Mouse (Mus musculus): ENCODE results near the gene Xpr1. TPM values are rescaled to one million over a fixed set of nuclear protein-coding genes. Genes with fewer than 3 reads are reported as not detected.

Xpr1 gene
- polyA plus RNA-seq, 1 experiment from 2014 or later = 8.6 TPM

DNA sequence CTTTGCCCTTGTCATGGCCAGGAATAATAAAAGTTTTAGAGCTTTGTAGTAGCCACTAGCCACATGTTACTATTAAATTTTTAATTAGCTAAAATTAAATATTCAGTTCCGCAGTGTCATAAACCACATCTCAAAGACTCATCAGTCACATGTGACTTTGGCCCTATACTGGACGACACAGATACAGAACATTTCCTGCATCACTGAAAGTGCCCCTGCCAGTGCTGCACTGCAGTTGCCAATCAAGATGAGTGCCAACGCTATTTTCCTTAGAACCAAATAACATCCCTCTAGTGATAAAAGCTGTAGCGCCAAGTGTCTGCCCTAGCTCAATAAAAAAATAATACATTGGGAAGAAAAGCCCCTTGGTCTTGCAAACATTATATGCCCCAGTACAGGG, 17.2 kb downstream of the Xpr1 start:
- peaks cover 4% of the 10 kb centered on the region; the same call in 1 of the 2 replicates for H3K9me3 ChIP-seq
- H3K27ac ChIP-seq = no peak overlapping the region
- no peaks in the 10 kb centered on the region for H3K4me1 ChIP-seq (replicated peaks)
- H3K36me3 ChIP-seq = no peaks in the 10 kb centered on the region
- WGBS = 83% methylated on average over 4 of the region's 4 CpGs
- H3K9ac ChIP-seq (replicated peaks) = no peak overlapping the region
- no peak for ATAC-seq (ENCODE audit: insufficient number of reproducible peaks, insufficient read depth, low FRiP score, low TSS enrichment, low read depth)
- H3K4me2 ChIP-seq = no peak overlapping the region
- no peak overlapping the region for H3K4me3 ChIP-seq (replicated peaks)
- H3K27me3 ChIP-seq = no peaks in the 10 kb centered on the region

DNA sequence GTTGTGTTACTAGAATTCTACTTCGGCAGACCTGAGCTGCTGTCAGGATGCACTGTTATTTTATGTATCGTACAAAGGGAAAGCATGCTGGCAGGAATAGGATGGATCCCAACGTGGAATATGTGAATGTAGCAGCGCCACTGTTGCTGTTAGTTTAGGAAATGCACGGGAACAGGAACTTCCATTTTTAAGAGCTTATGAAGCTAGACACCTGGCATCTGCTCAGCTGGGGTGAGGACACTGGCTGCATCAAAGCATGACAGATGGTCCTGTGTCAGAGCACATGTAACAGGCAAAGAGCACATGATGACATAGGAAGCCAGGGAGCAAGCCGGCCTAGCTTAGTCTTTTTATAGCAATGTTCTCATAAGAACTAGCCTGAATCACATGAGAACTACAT, 22.4 kb downstream of the Xpr1 start:
- Histone ChIP-seq H3K4me3 (replicated peaks) (no peak overlapping the region), H3K4me2 (no peak overlapping the region), H3K27ac (no peak overlapping the region), H3K9me3 (no peaks in the 10 kb centered on the region), H3K27me3 (no peaks in the 10 kb centered on the region), H3K36me3 (no peaks in the 10 kb centered on the region), H3K9ac (replicated peaks) (no peak overlapping the region), H3K4me1 (replicated peaks) (no peaks in the 10 kb centered on the region)
- 80% methylated on average over 6 of the region's 6 CpGs for WGBS
- no peak for ATAC-seq (ENCODE audit: insufficient number of reproducible peaks, insufficient read depth, low FRiP score, low TSS enrichment, low read depth)

DNA sequence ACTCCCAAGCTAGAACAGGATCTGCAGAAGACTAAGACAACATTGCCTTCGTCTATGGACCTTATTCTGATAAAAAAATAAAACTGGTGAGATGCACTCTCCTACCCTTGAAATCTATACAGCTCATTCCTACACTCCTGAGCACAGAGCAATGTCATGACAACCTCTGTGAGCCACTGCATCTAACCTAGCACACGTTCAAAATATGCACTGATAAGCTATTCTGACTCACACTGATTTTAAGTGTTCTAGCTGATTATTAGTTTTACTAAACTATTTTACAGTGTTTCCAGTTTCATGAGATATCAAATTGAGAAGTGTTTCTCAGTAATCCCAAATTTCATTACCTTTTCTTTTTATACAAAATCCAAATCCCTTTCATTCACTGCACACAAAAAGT, 23.2 kb downstream of the Xpr1 start:
- WGBS = 70% methylated on average over 2 of the region's 2 CpGs

DNA sequence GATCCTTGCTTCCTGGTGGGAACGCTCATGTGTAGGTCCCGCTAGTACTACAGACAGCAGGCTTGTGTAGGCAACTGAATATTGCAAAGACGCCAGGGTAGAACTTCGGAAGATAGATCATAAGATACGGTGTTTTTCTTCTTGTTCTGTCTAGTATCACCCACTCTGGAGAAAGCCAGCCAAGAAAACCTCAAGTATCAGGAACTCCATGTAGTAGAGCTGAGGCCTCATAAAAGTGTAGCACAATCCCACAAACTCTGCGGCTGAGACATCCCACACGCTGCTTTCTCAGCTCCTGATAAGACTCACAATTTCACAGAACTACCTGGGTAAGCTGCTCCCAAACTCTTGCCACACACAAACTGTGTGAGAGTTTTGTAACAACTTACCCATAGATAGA, 24.4 kb downstream of the Xpr1 start:
- 93% methylated on average over 7 of the region's 7 CpGs for WGBS
- no peak overlapping the region for H3K4me2 ChIP-seq
- H3K9ac ChIP-seq (replicated peaks) = no peak overlapping the region
- no peak overlapping the region for H3K27ac ChIP-seq
- H3K4me3 ChIP-seq (replicated peaks) = no peak overlapping the region
- ATAC-seq (ENCODE audit: insufficient number of reproducible peaks, insufficient read depth, low FRiP score, low TSS enrichment, low read depth) = no peak
- H3K36me3 ChIP-seq = no peaks in the 10 kb centered on the region
- no peaks in the 10 kb centered on the region for H3K9me3 ChIP-seq
- no peaks in the 10 kb centered on the region for H3K27me3 ChIP-seq
- H3K4me1 ChIP-seq (replicated peaks) = peaks cover 7% of the 10 kb centered on the region; the same call in 1 of the 2 replicates

More for the DNA sequence above, 23.2 kb downstream of the Xpr1 start:
- H3K9ac ChIP-seq (replicated peaks) = no peak overlapping the region
- no peak overlapping the region for H3K4me2 ChIP-seq
- no peaks in the 10 kb centered on the region for H3K27me3 ChIP-seq
- no peak overlapping the region for H3K4me3 ChIP-seq (replicated peaks)
- H3K27ac ChIP-seq = no peak overlapping the region
- H3K9me3 ChIP-seq = no peaks in the 10 kb centered on the region
- no peaks in the 10 kb centered on the region; the same call in 1 of the 2 replicates for H3K4me1 ChIP-seq (replicated peaks)
- ATAC-seq (ENCODE audit: insufficient number of reproducible peaks, insufficient read depth, low FRiP score, low TSS enrichment, low read depth) = no peak
- H3K36me3 ChIP-seq = no peaks in the 10 kb centered on the region

DNA sequence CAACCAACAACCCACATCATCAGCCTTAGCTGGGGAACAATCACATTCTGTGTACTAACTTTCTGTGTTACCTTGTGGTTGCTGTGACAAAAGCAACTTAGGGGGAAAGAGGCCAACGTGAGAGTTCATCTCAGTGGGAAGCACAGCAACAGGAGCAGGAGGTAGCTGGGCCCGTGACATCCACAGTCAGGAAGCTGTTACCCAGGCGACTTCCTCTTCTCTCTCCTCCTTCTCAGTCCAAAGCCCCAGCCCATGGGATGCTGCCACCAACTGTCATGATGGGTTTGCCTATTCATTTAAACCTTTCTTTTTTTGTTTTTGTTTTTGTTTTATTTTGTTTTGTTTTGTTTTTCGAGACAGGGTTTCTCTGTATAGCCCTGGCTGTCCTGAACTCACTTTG, 25.7 kb downstream of the Xpr1 start:
- H3K4me2 ChIP-seq = no peak overlapping the region
- H3K4me3 ChIP-seq (replicated peaks) = no peak overlapping the region
- WGBS = 61% methylated on average over 4 of the region's 4 CpGs
- H3K27me3 ChIP-seq = no peaks in the 10 kb centered on the region
- ATAC-seq (ENCODE audit: insufficient number of reproducible peaks, insufficient read depth, low FRiP score, low TSS enrichment, low read depth) = no peak
- H3K9ac ChIP-seq (replicated peaks) = no peak overlapping the region
- no peak overlapping the region for H3K27ac ChIP-seq
- no peaks in the 10 kb centered on the region for H3K36me3 ChIP-seq
- H3K4me1 ChIP-seq (replicated peaks) = peaks cover 7% of the 10 kb centered on the region; the same call in 1 of the 2 replicates
- no peaks in the 10 kb centered on the region for H3K9me3 ChIP-seq

DNA sequence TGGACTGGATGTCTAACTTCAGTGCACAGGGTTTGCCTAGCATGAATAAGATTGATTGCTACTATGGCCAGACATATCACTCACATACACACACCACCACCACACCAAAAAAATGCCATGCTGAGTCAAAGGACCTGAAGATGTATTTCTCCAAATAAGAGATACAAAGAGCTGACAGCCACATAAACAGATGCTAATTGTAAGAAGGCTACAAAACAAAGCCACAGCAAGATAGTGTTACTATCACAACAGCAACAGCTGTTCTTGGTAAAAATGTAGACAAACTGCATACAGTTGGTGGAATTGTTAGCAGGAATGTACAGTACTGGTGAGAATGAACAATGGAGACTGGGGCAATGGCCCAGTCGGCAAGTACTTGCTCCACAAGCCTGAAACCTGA, 28.8 kb downstream of the Xpr1 start:
- Histone ChIP-seq H3K4me3 (replicated peaks) (no peak overlapping the region), H3K9ac (replicated peaks) (no peak overlapping the region), H3K27ac (no peak overlapping the region), H3K27me3 (no peaks in the 10 kb centered on the region), H3K4me2 (no peak overlapping the region), H3K4me1 (replicated peaks) (peaks cover 7% of the 10 kb centered on the region; the same call in 1 of the 2 replicates), H3K9me3 (no peaks in the 10 kb centered on the region), H3K36me3 (0 out of 2 replicates have a peak, but pooled peaks cover 3% of the 10 kb centered on the region)
- WGBS = 29% methylated on average over 1 of the region's 1 CpGs
- no peak for ATAC-seq (ENCODE audit: insufficient number of reproducible peaks, insufficient read depth, low FRiP score, low TSS enrichment, low read depth)

DNA sequence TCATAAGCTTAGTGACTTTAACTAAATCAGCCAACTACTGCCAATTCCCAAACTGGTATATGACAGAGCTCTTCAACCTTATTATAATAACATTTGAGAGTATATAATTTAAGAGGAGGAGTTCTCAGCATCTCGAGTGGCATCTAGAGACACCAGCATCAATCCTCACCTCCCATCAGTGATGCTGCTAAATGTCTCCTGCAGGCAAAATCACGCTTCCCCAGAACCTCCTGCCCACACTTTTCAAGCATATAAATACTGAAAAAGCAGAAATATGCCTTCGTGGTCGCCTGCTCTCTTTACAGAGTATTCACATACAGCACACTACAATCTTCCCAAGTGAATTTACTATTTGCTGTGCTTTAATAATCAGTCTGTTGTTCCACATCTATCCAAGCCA, 30.7 kb downstream of the Xpr1 start:
- H3K9me3 ChIP-seq = no peaks in the 10 kb centered on the region
- no peak overlapping the region for H3K4me2 ChIP-seq
- ATAC-seq (ENCODE audit: insufficient number of reproducible peaks, insufficient read depth, low FRiP score, low TSS enrichment, low read depth) = no peak
- no peaks in the 10 kb centered on the region for H3K27me3 ChIP-seq
- no peak overlapping the region for H3K9ac ChIP-seq (replicated peaks)
- no peak overlapping the region for H3K4me3 ChIP-seq (replicated peaks)
- 0 out of 2 replicates have a peak, but pooled peaks cover 3% of the 10 kb centered on the region for H3K36me3 ChIP-seq
- 87% methylated on average over 4 of the region's 4 CpGs for WGBS
- H3K4me1 ChIP-seq (replicated peaks) = peaks cover 7% of the 10 kb centered on the region; the same call in 1 of the 2 replicates
- no peak overlapping the region for H3K27ac ChIP-seq

DNA sequence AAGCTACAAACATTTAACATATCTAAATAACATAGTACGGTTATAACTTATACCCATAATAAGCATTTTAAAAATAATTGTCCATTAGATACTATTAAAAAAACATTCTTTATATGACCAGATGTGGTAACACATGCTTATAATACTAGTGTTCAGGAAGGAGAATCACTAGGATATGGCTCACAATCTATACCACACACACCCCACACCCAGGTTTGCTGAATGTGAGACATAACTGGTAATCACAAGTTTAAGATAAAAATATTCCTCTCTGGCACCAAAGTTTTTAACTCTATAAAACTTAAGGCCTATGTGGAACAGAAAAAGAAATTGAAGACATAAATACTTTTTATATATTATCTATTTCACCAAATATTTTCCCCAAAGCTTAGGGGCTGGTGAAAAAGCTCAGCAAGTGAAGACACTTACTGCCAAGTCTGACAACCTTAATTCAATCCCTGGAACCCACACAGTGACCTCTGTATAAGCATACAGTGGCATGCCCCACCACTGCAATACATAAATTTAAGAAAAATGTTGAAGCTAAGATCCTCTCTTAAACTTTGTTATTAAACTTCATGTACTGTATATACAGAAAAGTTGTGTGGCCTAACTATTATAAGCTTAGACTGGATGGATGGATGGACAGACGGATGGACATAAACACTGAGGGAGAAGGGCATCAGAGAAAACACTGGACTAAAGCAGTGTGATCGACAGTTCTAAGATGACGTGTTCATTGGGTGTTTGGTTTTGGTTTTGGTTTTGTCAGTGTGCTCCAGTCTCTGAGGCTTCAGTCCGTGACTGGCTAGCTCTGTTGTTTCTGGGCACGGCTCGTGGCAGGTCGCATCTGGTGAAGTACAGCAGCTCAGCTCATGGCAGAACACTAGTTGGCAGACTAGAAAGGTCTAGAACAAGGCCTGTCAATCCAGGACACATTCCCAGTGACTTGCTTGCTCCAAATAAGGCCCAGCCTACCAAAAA, 33.6 kb downstream of the Xpr1 start:
- WGBS = 92% methylated on average over 8 of the region's 8 CpGs
- Histone ChIP-seq H3K4me1 (replicated peaks) (peaks cover 4% of the 10 kb centered on the region; the same call in 1 of the 2 replicates), H3K36me3 (0 out of 2 replicates have a peak, but pooled peaks cover 3% of the 10 kb centered on the region), H3K9me3 (no peaks in the 10 kb centered on the region), H3K4me2 (no peak overlapping the region), H3K4me3 (replicated peaks) (no peak overlapping the region), H3K9ac (replicated peaks) (no peak overlapping the region), H3K27ac (no peak overlapping the region), H3K27me3 (no peaks in the 10 kb centered on the region)
- ATAC-seq (ENCODE audit: insufficient number of reproducible peaks, insufficient read depth, low FRiP score, low TSS enrichment, low read depth) = no peak

DNA sequence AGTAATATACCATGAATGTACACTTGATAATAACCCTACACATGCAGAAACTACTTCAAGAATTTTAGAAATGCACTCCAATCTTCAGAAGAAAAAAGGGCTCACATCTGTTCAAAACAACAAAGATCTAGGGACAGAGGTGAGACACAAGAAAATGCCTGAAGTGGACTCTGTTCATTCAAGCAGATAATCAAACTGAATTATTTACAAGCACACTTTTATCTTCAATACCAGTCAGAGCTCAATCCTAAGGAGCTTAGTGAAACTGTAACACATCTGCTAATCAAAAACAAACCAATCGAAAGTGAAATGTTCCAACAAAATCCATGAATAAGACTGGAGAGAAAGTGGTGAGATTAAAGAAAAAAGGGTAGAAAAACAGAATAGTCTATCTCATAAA, 35.3 kb downstream of the Xpr1 start:
- H3K9me3 ChIP-seq = no peaks in the 10 kb centered on the region
- H3K4me3 ChIP-seq (replicated peaks) = no peak overlapping the region
- 88% methylated on average over 1 of the region's 1 CpGs for WGBS
- no peak overlapping the region for H3K4me2 ChIP-seq
- no peak overlapping the region for H3K27ac ChIP-seq
- 0 out of 2 replicates have a peak, but pooled peaks cover 3% of the 10 kb centered on the region for H3K36me3 ChIP-seq
- H3K4me1 ChIP-seq (replicated peaks) = no peaks in the 10 kb centered on the region
- no peaks in the 10 kb centered on the region for H3K27me3 ChIP-seq
- H3K9ac ChIP-seq (replicated peaks) = no peak overlapping the region
- no peak for ATAC-seq (ENCODE audit: insufficient number of reproducible peaks, insufficient read depth, low FRiP score, low TSS enrichment, low read depth)

DNA sequence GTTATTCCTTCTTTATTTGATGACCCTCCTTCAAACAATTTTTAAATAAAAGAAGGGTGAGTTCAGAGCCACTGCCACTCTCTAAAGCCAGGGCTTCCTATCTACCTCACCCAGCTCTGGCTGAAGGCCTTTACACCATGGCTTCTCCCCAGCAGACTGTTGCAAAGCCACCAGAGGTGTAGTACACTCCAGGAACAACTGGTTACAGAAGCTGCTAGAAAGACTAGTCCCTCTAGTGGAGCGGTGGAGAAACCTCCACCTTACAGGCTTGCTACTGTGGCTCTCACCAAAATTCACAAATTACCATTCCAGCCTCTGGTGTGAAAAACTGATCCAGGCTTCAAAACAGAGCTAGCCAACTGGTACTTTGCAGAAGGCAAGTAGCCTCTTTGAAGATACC, 37.9 kb downstream of the Xpr1 start:
- H3K4me3 ChIP-seq (replicated peaks) = no peak overlapping the region
- no peak overlapping the region for H3K27ac ChIP-seq
- no peak overlapping the region for H3K4me2 ChIP-seq
- H3K9ac ChIP-seq (replicated peaks) = no peak overlapping the region
- no peaks in the 10 kb centered on the region for H3K4me1 ChIP-seq (replicated peaks)
- H3K9me3 ChIP-seq = no peaks in the 10 kb centered on the region
- ATAC-seq (ENCODE audit: insufficient number of reproducible peaks, insufficient read depth, low FRiP score, low TSS enrichment, low read depth) = no peak
- no peaks in the 10 kb centered on the region for H3K27me3 ChIP-seq
- 92% methylated on average over 1 of the region's 1 CpGs for WGBS
- 0 out of 2 replicates have a peak, but pooled peaks cover 3% of the 10 kb centered on the region for H3K36me3 ChIP-seq

DNA sequence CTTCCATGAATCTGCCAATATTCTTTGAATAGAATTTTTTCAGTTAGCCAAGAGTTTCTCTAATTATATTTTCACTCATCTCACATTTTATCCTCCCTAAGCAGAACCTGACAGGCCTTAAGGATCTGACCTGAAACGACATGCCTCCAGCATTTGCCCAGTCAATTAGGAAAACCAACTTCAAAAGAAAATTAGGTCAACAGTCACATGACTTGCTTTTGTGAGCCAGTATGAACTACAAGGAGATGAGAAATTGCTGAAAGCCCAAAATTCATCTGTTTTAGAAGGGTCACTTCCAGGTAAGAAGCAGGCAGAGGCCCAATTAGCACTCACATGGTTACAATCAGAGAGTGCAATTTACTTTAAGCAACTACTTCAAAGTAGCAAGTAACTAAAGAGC, 44.4 kb downstream of the Xpr1 start:
- Histone ChIP-seq H3K4me2 (no peak overlapping the region), H3K9ac (replicated peaks) (no peak overlapping the region), H3K4me3 (replicated peaks) (no peak overlapping the region), H3K36me3 (no peaks in the 10 kb centered on the region), H3K27me3 (no peaks in the 10 kb centered on the region), H3K4me1 (replicated peaks) (no peaks in the 10 kb centered on the region), H3K9me3 (no peaks in the 10 kb centered on the region), H3K27ac (no peak overlapping the region)
- 7% methylated on average over 1 of the region's 1 CpGs for WGBS
- ATAC-seq (ENCODE audit: insufficient number of reproducible peaks, insufficient read depth, low FRiP score, low TSS enrichment, low read depth) = no peak
